Comparison of ENCODE assay signal across 10 mouse cellular contexts in the genomic region with DNA sequence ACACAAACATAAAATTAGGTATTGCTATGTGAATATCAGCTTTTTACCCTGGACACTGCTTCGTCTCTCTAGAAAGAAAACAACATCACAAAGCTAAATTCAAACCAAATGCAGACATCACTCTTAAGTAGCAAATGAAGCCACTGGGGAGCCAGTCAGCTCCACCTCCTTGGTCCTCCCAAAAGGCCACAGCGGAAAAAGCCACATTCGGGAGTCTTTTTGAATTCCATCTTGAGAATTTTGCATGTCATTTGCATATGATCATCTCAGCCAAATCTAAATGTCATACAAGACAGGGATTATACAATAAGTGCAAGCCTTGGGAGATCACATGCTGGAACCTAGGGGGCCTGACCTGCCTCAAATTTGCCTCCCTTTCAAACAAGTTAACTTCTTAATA.
DNase-seq lines count a peak whose midpoint lies in the region; ATAC-seq and TF ChIP-seq lines count a peak whose summit lies in the region.
"Had no signal": no experiment of that assay in that cellular context is flagged by ENCODE, and none has a peak within 500 bp of the region (broad histone marks: within the 10 kb centered on the region; RNA-seq: fewer than 3 reads in every experiment).

No protein-coding gene starts in this region.

- 0 out of 2 replicates have a peak, but pooled peaks cover under 1% of the 10 kb centered on the region for H3K36me3 ChIP-seq in kidney, embryonic 16.5 days (ENCODE audit: insufficient read depth, low read length)
- H3K36me3 ChIP-seq in heart, postnatal 0 days (replicated peaks; ENCODE audit: control insufficient read depth, insufficient read depth, low read length) = 0 out of 2 replicates have a peak, but pooled peaks cover 6% of the 10 kb centered on the region
- 0 out of 2 replicates have a peak, but pooled peaks cover 3% of the 10 kb centered on the region for H3K36me3 ChIP-seq in liver, postnatal 0 days (replicated peaks; ENCODE audit: insufficient read depth, low read length)
- H3K36me3 ChIP-seq: liver, embryonic 15.5 days had no signal

- ATAC-seq in kidney, embryonic 16.5 days (ENCODE audit: low FRiP score, low TSS enrichment) = no peak
- ATAC-seq in heart, postnatal 0 days (ENCODE audit: insufficient read depth, low read depth) = no peak
- ATAC-seq in liver, postnatal 0 days = no peak

- intact Hi-C loops in gastrocnemius, adult 2 months (cut with DNase I) = loop anchor here (5.0 kb wide), 1 partner anchor 84 kb away; the partner anchor contains the start of gene Arid5b
- intact Hi-C loops in gastrocnemius, postnatal 36 days (cut with DNase I) = no loop called here

- no peak overlapping the region for H3K4me2 ChIP-seq in kidney, embryonic 16.5 days (replicated peaks; ENCODE audit: low read depth, low read length)
- no peak overlapping the region for H3K4me2 ChIP-seq in heart, postnatal 0 days (ENCODE audit: low read depth, low read length)
- H3K4me2 ChIP-seq in liver, postnatal 0 days (ENCODE audit: low read depth, low read length) = no peak overlapping the region
- H3K4me2 ChIP-seq: liver, embryonic 15.5 days had no signal

- H3K9ac ChIP-seq in kidney, embryonic 16.5 days (replicated peaks; ENCODE audit: low read length) = no peak overlapping the region
- H3K9ac ChIP-seq in heart, postnatal 0 days (replicated peaks; ENCODE audit: low read depth, low read length) = no peak overlapping the region
- H3K9ac ChIP-seq in liver, postnatal 0 days (replicated peaks) = no peak overlapping the region
- H3K9ac ChIP-seq: liver, embryonic 15.5 days had no signal

- no peaks in the 10 kb centered on the region for H3K27me3 ChIP-seq in kidney, embryonic 16.5 days (ENCODE audit: insufficient read depth, low read length)
- no peaks in the 10 kb centered on the region for H3K27me3 ChIP-seq in heart, postnatal 0 days (ENCODE audit: control insufficient read depth, insufficient read depth, low read length)
- no peaks in the 10 kb centered on the region for H3K27me3 ChIP-seq in liver, postnatal 0 days (ENCODE audit: insufficient read depth, low read length)
- H3K27me3 ChIP-seq: CH12.LX; liver, embryonic 15.5 days had no signal

- WGBS in kidney, embryonic 16.5 days = 67% methylated on average over 3 of the region's 3 CpGs
- WGBS in heart, postnatal 0 days = 68% methylated on average over 3 of the region's 3 CpGs
- 77% methylated on average over 3 of the region's 3 CpGs for WGBS in liver, postnatal 0 days (ENCODE audit: insufficient replicate concordance)

- TF ChIP-seq EP300 in heart, postnatal 0 days (IDR thresholded peaks at IDR 0.05; ENCODE audit: low read depth) = no peak
- no peak for TF ChIP-seq EP300 in liver, postnatal 0 days (IDR thresholded peaks at IDR 0.05; ENCODE audit: low read depth)

- no peak overlapping the region for H3K4me3 ChIP-seq in gastrocnemius, adult 2 months
- no peak overlapping the region for H3K4me3 ChIP-seq in kidney, embryonic 16.5 days (ENCODE audit: low read length)
- no peak overlapping the region for H3K4me3 ChIP-seq in heart, postnatal 0 days (ENCODE audit: low read depth, low read length)
- no peak overlapping the region for H3K4me3 ChIP-seq in liver, postnatal 0 days (ENCODE audit: low read depth, low read length)
- H3K4me3 ChIP-seq: liver, embryonic 15.5 days had no signal

- H3K27ac ChIP-seq in gastrocnemius, adult 2 months = peak overlapping the region; percentile 85
- H3K27ac ChIP-seq in kidney, embryonic 16.5 days (ENCODE audit: low read length) = peak overlapping the region; percentile 20; the same call in 1 of the 2 replicates
- H3K27ac ChIP-seq in heart, postnatal 0 days (ENCODE audit: low read depth) = peak overlapping the region; percentile 86
- H3K27ac ChIP-seq in liver, postnatal 0 days (ENCODE audit: low read depth) = no peak overlapping the region
- H3K27ac ChIP-seq: liver, embryonic 15.5 days had no signal

- peaks cover 27% of the 10 kb centered on the region for H3K4me1 ChIP-seq in kidney, embryonic 16.5 days (ENCODE audit: insufficient read depth, low read length)
- H3K4me1 ChIP-seq in heart, postnatal 0 days (ENCODE audit: control insufficient read depth, insufficient read depth) = 0 out of 2 replicates have a peak, but pooled peaks cover 13% of the 10 kb centered on the region
- H3K4me1 ChIP-seq in liver, postnatal 0 days (ENCODE audit: insufficient read depth) = no peaks in the 10 kb centered on the region; the same call in 1 of the 2 replicates

- DNase-seq in gastrocnemius, adult 2 months = no peak
- DNase-seq in gastrocnemius, postnatal 36 days = no peak
- DNase-seq in kidney, postnatal 10 days = no peak
- peak; percentile 65 for DNase-seq in brain, adult 2 months (ENCODE audit: low read depth, low spot score)
- no peak for DNase-seq in heart, postnatal 0 days (ENCODE audit: low spot score)
- DNase-seq in liver, postnatal 0 days = no peak
- DNase-seq in urinary bladder, adult 2 months (ENCODE audit: low spot score) = no peak

- H3K9me3 ChIP-seq in kidney, embryonic 16.5 days (ENCODE audit: low read length) = no peaks in the 10 kb centered on the region
- no peaks in the 10 kb centered on the region for H3K9me3 ChIP-seq in heart, postnatal 0 days (replicated peaks; ENCODE audit: control insufficient read depth, low read length)
- H3K9me3 ChIP-seq in liver, postnatal 0 days (ENCODE audit: low read length) = no peaks in the 10 kb centered on the region
- H3K9me3 ChIP-seq: liver, embryonic 15.5 days had no signal

- no peak for TF ChIP-seq CTCF in gastrocnemius, adult 2 months (IDR thresholded peaks at IDR 0.05)
- no peak for TF ChIP-seq CTCF in heart, postnatal 0 days (IDR thresholded peaks at IDR 0.05; ENCODE audit: low read depth)
- no peak for TF ChIP-seq CTCF in liver, postnatal 0 days (IDR thresholded peaks at IDR 0.05; ENCODE audit: low read depth)
